Mouse (Mus musculus) embryonic facial prominence, embryonic 13.5 days (tissue): ENCODE data around the gene Greb1. TPM values are rescaled to one million over a fixed set of nuclear protein-coding genes. Genes with fewer than 3 reads are reported as not detected.

Source experiments
- ATAC-seq: fragments of 200-750 bp; cut with Nextera tagmentation; 2 replicates; pipeline ENCODE4 v1.8.0; 2017; ENCODE audit warnings: low read depth; ENCODE audit not compliant: insufficient number of reproducible peaks, insufficient read depth, low FRiP score, low TSS enrichment
- H3K27ac ChIP-seq: fragments of 300-500 bp; sonication (generic); 2 replicates; pipeline ENCODE4 v1.5.1; 2015; ENCODE audit warnings: moderate library complexity, mild to moderate bottlenecking, inconsistent platforms
- H3K27me3 ChIP-seq: fragments of 300-500 bp; sonication (generic); 2 replicates; pipeline ENCODE4 v1.6.1; 2015; ENCODE audit warnings: mild to moderate bottlenecking, inconsistent platforms
- H3K36me3 ChIP-seq: fragments of 300-500 bp; sonication (generic); 2 replicates; pipeline ENCODE4 v1.6.1; 2015; ENCODE audit warnings: mild to moderate bottlenecking, inconsistent platforms
- H3K4me1 ChIP-seq: fragments of 300-500 bp; sonication (generic); 2 replicates; pipeline ENCODE4 v1.6.1; 2015; ENCODE audit warnings: inconsistent platforms
- H3K4me2 ChIP-seq: fragments of 300-500 bp; sonication (generic); 2 replicates; pipeline ENCODE4 v1.6.1; 2015; ENCODE audit warnings: moderate library complexity, mild to moderate bottlenecking, inconsistent platforms
- H3K4me3 ChIP-seq: fragments of 300-500 bp; sonication (generic); 2 replicates; pipeline ENCODE4 v1.5.1; 2015; ENCODE audit warnings: mild to moderate bottlenecking, inconsistent platforms
- H3K9ac ChIP-seq: fragments of 300-500 bp; sonication (generic); 2 replicates; pipeline ENCODE4 v1.6.1; 2015; ENCODE audit warnings: mild to moderate bottlenecking, inconsistent platforms
- H3K9me3 ChIP-seq: fragments of 300-500 bp; sonication (generic); 2 replicates; pipeline ENCODE4 v1.6.1; 2016; ENCODE audit warnings: inconsistent platforms
- WGBS: fragments of 180-500 bp; shearing (Covaris S2); methylation state at CpG from one replicate; pipeline ENCODE4 v1.1.7; 2015; ENCODE audit warnings: mixed read lengths; 5-methylcytosine and 5-hydroxymethylcytosine counted together
- polyA plus RNA-seq: library from polyadenylated mRNA; unstranded; fragments of >200 nt; fragmentation: Nextera tagmentation; extraction: Ambion mirVana; gene quantifications from 2 replicates; pipeline ENCODE4 v1.2.1, GENCODE M21; 2015

Gene Greb1
- polyA plus RNA-seq, 1 experiment from 2014 or later, result 2.8 TPM

- Histone ChIP-seq H3K4me2 (no peak overlapping the region), H3K4me3 (no peak overlapping the region), H3K4me1 (no peaks in the 10 kb centered on the region), H3K9ac (no peak overlapping the region), H3K9me3 (no peaks in the 10 kb centered on the region; the same call in 1 of the 2 replicates), H3K27ac (no peak overlapping the region), H3K27me3 (no peaks in the 10 kb centered on the region), H3K36me3 (no peaks in the 10 kb centered on the region)
- 76% methylated on average over 2 of the region's 2 CpGs for WGBS
- no peak for ATAC-seq
Observed at GRCm38 (mm10) chr12:16779165-16779564, 21.5 kb downstream of the Greb1 start.

GRCm38 (mm10) chr12:16778523-16778922 lies 22.2 kb downstream of the Greb1 start:
- H3K27me3 ChIP-seq, result no peaks in the 10 kb centered on the region
- H3K4me2 ChIP-seq, result no peak overlapping the region
- H3K9me3 ChIP-seq, result no peaks in the 10 kb centered on the region; the same call in 1 of the 2 replicates
- ATAC-seq, result no peak
- WGBS, result 81% methylated on average over 5 of the region's 5 CpGs
- no peak overlapping the region for H3K4me3 ChIP-seq
- H3K4me1 ChIP-seq, result no peaks in the 10 kb centered on the region
- H3K27ac ChIP-seq, result no peak overlapping the region
- H3K9ac ChIP-seq, result no peak overlapping the region
- H3K36me3 ChIP-seq, result no peaks in the 10 kb centered on the region

- 77% methylated on average over 3 of the region's 3 CpGs for WGBS
- no peak overlapping the region for H3K4me2 ChIP-seq
- no peak overlapping the region for H3K4me3 ChIP-seq
- no peak overlapping the region for H3K27ac ChIP-seq
- H3K9me3 ChIP-seq, result no peaks in the 10 kb centered on the region; the same call in 1 of the 2 replicates
- H3K9ac ChIP-seq, result no peak overlapping the region
- no peaks in the 10 kb centered on the region for H3K27me3 ChIP-seq
- H3K4me1 ChIP-seq, result no peaks in the 10 kb centered on the region
- no peak for ATAC-seq
- H3K36me3 ChIP-seq, result no peaks in the 10 kb centered on the region
Observed at GRCm38 (mm10) chr12:16775351-16775750, 25.3 kb downstream of the Greb1 start.

GRCm38 (mm10) chr12:16774605-16775004 lies 26.1 kb downstream of the Greb1 start:
- H3K27me3 ChIP-seq, result no peaks in the 10 kb centered on the region
- 89% methylated on average over 4 of the region's 4 CpGs for WGBS
- no peaks in the 10 kb centered on the region for H3K4me1 ChIP-seq
- no peak overlapping the region for H3K4me3 ChIP-seq
- H3K9ac ChIP-seq, result no peak overlapping the region
- no peak overlapping the region for H3K27ac ChIP-seq
- no peak for ATAC-seq
- H3K36me3 ChIP-seq, result no peaks in the 10 kb centered on the region
- H3K9me3 ChIP-seq, result no peaks in the 10 kb centered on the region; the same call in 1 of the 2 replicates
- no peak overlapping the region for H3K4me2 ChIP-seq

GRCm38 (mm10) chr12:16769601-16770165 lies 31.0 kb downstream of the Greb1 start:
- Histone ChIP-seq H3K36me3 (no peaks in the 10 kb centered on the region), H3K27me3 (no peaks in the 10 kb centered on the region), H3K9ac (no peak overlapping the region), H3K27ac (no peak overlapping the region), H3K4me2 (no peak overlapping the region), H3K9me3 (peaks cover 5% of the 10 kb centered on the region; the same call in 1 of the 2 replicates), H3K4me3 (no peak overlapping the region), H3K4me1 (no peaks in the 10 kb centered on the region)
- WGBS, result 87% methylated on average over 6 of the region's 6 CpGs
- no peak for ATAC-seq

GRCm38 (mm10) chr12:16768711-16769110 lies 32.0 kb downstream of the Greb1 start:
- Histone ChIP-seq H3K27ac (no peak overlapping the region), H3K36me3 (no peaks in the 10 kb centered on the region), H3K9ac (no peak overlapping the region), H3K9me3 (peaks cover 5% of the 10 kb centered on the region; the same call in 1 of the 2 replicates), H3K27me3 (no peaks in the 10 kb centered on the region), H3K4me3 (no peak overlapping the region), H3K4me2 (no peak overlapping the region), H3K4me1 (peaks cover 3% of the 10 kb centered on the region; the same call in 1 of the 2 replicates)
- WGBS, result 88% methylated on average over 2 of the region's 2 CpGs
- ATAC-seq, result no peak

GRCm38 (mm10) chr12:16768251-16768650 lies 32.4 kb downstream of the Greb1 start:
- Histone ChIP-seq H3K4me1 (peaks cover 7% of the 10 kb centered on the region; the same call in 1 of the 2 replicates), H3K27ac (no peak overlapping the region), H3K4me3 (no peak overlapping the region), H3K36me3 (no peaks in the 10 kb centered on the region), H3K9me3 (peaks cover 5% of the 10 kb centered on the region; the same call in 1 of the 2 replicates), H3K9ac (no peak overlapping the region), H3K4me2 (no peak overlapping the region), H3K27me3 (no peaks in the 10 kb centered on the region)
- 85% methylated on average over 3 of the region's 3 CpGs for WGBS
- no peak for ATAC-seq

- ATAC-seq, result no peak
- no peaks in the 10 kb centered on the region for H3K27me3 ChIP-seq
- no peak overlapping the region for H3K4me3 ChIP-seq
- H3K36me3 ChIP-seq, result no peaks in the 10 kb centered on the region
- H3K4me2 ChIP-seq, result no peak overlapping the region
- peaks cover 5% of the 10 kb centered on the region; the same call in 1 of the 2 replicates for H3K9me3 ChIP-seq
- H3K4me1 ChIP-seq, result peaks cover 13% of the 10 kb centered on the region; the same call in 1 of the 2 replicates
- H3K9ac ChIP-seq, result no peak overlapping the region
- 89% methylated on average over 12 of the region's 12 CpGs for WGBS
- H3K27ac ChIP-seq, result no peak overlapping the region
Observed at GRCm38 (mm10) chr12:16764776-16765445, 35.8 kb downstream of the Greb1 start.

GRCm38 (mm10) chr12:16763649-16764422 lies 36.9 kb downstream of the Greb1 start:
- no peak for ATAC-seq
- peaks cover 13% of the 10 kb centered on the region; the same call in 1 of the 2 replicates for H3K4me1 ChIP-seq
- no peak overlapping the region for H3K4me3 ChIP-seq
- H3K4me2 ChIP-seq, result no peak overlapping the region
- H3K9me3 ChIP-seq, result peaks cover 5% of the 10 kb centered on the region; the same call in 1 of the 2 replicates
- no peaks in the 10 kb centered on the region for H3K27me3 ChIP-seq
- no peaks in the 10 kb centered on the region for H3K36me3 ChIP-seq
- 49% methylated on average over 4 of the region's 4 CpGs for WGBS
- H3K27ac ChIP-seq, result 0 out of 2 replicates have a peak overlapping the region, but pooled peaks have one; percentile 3
- no peak overlapping the region for H3K9ac ChIP-seq

GRCm38 (mm10) chr12:16761461-16761860 lies 39.2 kb downstream of the Greb1 start:
- Histone ChIP-seq H3K4me2 (no peak overlapping the region), H3K9me3 (peaks cover 5% of the 10 kb centered on the region; the same call in 1 of the 2 replicates), H3K9ac (no peak overlapping the region), H3K36me3 (no peaks in the 10 kb centered on the region), H3K4me1 (peaks cover 13% of the 10 kb centered on the region; the same call in 1 of the 2 replicates), H3K4me3 (no peak overlapping the region), H3K27ac (no peak overlapping the region), H3K27me3 (no peaks in the 10 kb centered on the region)
- WGBS, result 97% methylated on average over 3 of the region's 3 CpGs
- ATAC-seq, result no peak

- no peaks in the 10 kb centered on the region for H3K27me3 ChIP-seq
- H3K9ac ChIP-seq, result no peak overlapping the region
- H3K4me2 ChIP-seq, result no peak overlapping the region
- no peak for ATAC-seq
- H3K36me3 ChIP-seq, result no peaks in the 10 kb centered on the region
- H3K4me3 ChIP-seq, result no peak overlapping the region
- H3K9me3 ChIP-seq, result no peaks in the 10 kb centered on the region
- H3K4me1 ChIP-seq, result peaks cover 13% of the 10 kb centered on the region; the same call in 1 of the 2 replicates
- 68% methylated on average over 4 of the region's 4 CpGs for whole genome bisulfite sequencing
- H3K27ac ChIP-seq, result no peak overlapping the region
Observed at GRCm38 (mm10) chr12:16760246-16760645, 40.4 kb downstream of the Greb1 start.
